Mouse (Mus musculus) embryonic facial prominence, embryonic 14.5 days (tissue): Measurements from ENCODE around the gene Stub1. TPM values are rescaled to one million over a fixed set of nuclear protein-coding genes. Genes with fewer than 3 reads are reported as not detected.
A peak's percentile ranks its signal among the peaks of the same experiment; 100 is the strongest.

ENCODE experiments used
- ATAC-seq: fragments of 200-750 bp; cut with Nextera tagmentation; 2 replicates; pipeline ENCODE4 v1.8.0; 2017; ENCODE audit warnings: low read depth, moderate number of reproducible peaks, moderate TSS enrichment
- DNase-seq: peaks from one replicate; pipeline ENCODE4 v3.0.0-alpha.2; 2015; ENCODE audit warnings: low spot score
- H3K27ac ChIP-seq: fragments of 300-500 bp; sonication (generic); replicated peaks from 2 replicates; pipeline ENCODE4 v1.5.1; 2014; ENCODE audit warnings: low read depth, mild to moderate bottlenecking, low read length, moderate library complexity
- H3K27me3 ChIP-seq: fragments of 300-500 bp; sonication (generic); replicated peaks from 2 replicates; pipeline ENCODE4 v1.6.1; 2014; ENCODE audit warnings: low read length; ENCODE audit not compliant: control insufficient read depth, insufficient read depth
- H3K36me3 ChIP-seq: fragments of 300-500 bp; sonication (generic); 2 replicates; pipeline ENCODE4 v1.6.1; 2014; ENCODE audit warnings: low read length, mixed read lengths; ENCODE audit not compliant: control insufficient read depth, insufficient read depth
- H3K4me1 ChIP-seq: fragments of 300-500 bp; sonication (generic); 2 replicates; pipeline ENCODE4 v1.6.1; 2014; ENCODE audit warnings: antibody characterized with exemption, low read length; ENCODE audit not compliant: control insufficient read depth, insufficient read depth
- H3K4me2 ChIP-seq: fragments of 300-500 bp; sonication (generic); 2 replicates; pipeline ENCODE4 v1.6.1; 2014; ENCODE audit warnings: low read depth, mild to moderate bottlenecking, low read length, moderate library complexity, mixed read lengths
- H3K4me3 ChIP-seq: fragments of 300-500 bp; sonication (generic); 2 replicates; pipeline ENCODE4 v1.5.1; 2014; ENCODE audit warnings: low read depth, mild to moderate bottlenecking, low read length
- H3K9ac ChIP-seq: fragments of 300-500 bp; sonication (generic); 2 replicates; pipeline ENCODE4 v1.6.1; 2014; ENCODE audit warnings: low read depth, mild to moderate bottlenecking, low read length, moderate library complexity, mixed read lengths
- H3K9me3 ChIP-seq: fragments of 300-500 bp; sonication (generic); 2 replicates; pipeline ENCODE4 v1.6.1; 2016; ENCODE audit warnings: low read length; ENCODE audit not compliant: control insufficient read depth
- WGBS: fragments of 180-500 bp; shearing (Covaris S2); extraction: QIAGEN DNeasy Blood & Tissue Kit; methylation state at CpG from one replicate; pipeline ENCODE4 v1.1.7; 2014; 5-methylcytosine and 5-hydroxymethylcytosine counted together
- polyA plus RNA-seq: library from polyadenylated mRNA; unstranded; fragments of >200 nt; fragmentation: Nextera tagmentation; extraction: Ambion mirVana; gene quantifications from 2 replicates; pipeline ENCODE4 v1.2.1, GENCODE M21; 2014

Stub1 gene
- polyA plus RNA-seq, 1 experiment from 2014 or later: 314 TPM

- H3K27me3 ChIP-seq: no peaks in the 10 kb centered on the region
- no peak overlapping the region for H3K27ac ChIP-seq
- no peak overlapping the region for H3K9ac ChIP-seq
- no peaks in the 10 kb centered on the region for H3K9me3 ChIP-seq
- no peak overlapping the region for H3K4me2 ChIP-seq
- DNase-seq: no peak
- WGBS: 92% methylated on average over 11 of the region's 11 CpGs
- peaks cover 14% of the 10 kb centered on the region for H3K4me1 ChIP-seq
- no peak for ATAC-seq
- no peak overlapping the region for H3K4me3 ChIP-seq
- H3K36me3 ChIP-seq: no peaks in the 10 kb centered on the region
These were observed 32.1 kb upstream of the Stub1 start for GRCm38 (mm10) chr17:25865288-25865687.

- no peaks in the 10 kb centered on the region for H3K27me3 ChIP-seq
- H3K9ac ChIP-seq: no peak overlapping the region
- H3K9me3 ChIP-seq: no peaks in the 10 kb centered on the region
- 93% methylated on average over 10 of the region's 14 CpGs for WGBS
- no peak overlapping the region for H3K4me2 ChIP-seq
- peaks cover 14% of the 10 kb centered on the region for H3K4me1 ChIP-seq
- H3K36me3 ChIP-seq: no peaks in the 10 kb centered on the region
- no peak for DNase-seq
- H3K4me3 ChIP-seq: no peak overlapping the region
- no peak for ATAC-seq
- no peak overlapping the region for H3K27ac ChIP-seq
These were observed 31.1 kb upstream of the Stub1 start for GRCm38 (mm10) chr17:25864311-25864710.

DNA sequence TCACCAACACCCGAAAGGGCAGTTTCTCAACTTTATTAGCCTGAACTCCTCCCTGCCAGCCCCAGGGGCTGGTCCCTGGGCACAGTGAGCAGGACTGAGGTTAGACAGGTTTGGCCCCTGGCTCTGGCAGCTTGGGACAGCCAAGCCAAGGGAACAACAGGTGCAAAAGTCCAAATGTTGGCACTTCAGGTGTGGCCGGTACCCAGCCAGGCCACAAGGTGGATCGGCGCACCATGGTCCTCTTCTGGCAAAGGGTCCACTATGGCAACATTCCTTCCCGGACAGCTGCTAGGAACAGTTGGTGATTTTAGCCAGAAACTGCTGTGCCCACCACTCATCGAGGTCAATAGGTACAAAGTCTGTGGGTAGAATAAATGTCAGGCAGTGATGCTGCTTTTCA lies 30.5 kb upstream of the Stub1 start:
- Histone ChIP-seq H3K4me3 (no peak overlapping the region), H3K9me3 (no peaks in the 10 kb centered on the region), H3K4me1 (peaks cover 14% of the 10 kb centered on the region), H3K36me3 (no peaks in the 10 kb centered on the region), H3K27me3 (no peaks in the 10 kb centered on the region), H3K4me2 (no peak overlapping the region), H3K9ac (no peak overlapping the region), H3K27ac (no peak overlapping the region)
- no peak for ATAC-seq
- DNase-seq: no peak
- WGBS: 80% methylated on average over 6 of the region's 6 CpGs

DNA sequence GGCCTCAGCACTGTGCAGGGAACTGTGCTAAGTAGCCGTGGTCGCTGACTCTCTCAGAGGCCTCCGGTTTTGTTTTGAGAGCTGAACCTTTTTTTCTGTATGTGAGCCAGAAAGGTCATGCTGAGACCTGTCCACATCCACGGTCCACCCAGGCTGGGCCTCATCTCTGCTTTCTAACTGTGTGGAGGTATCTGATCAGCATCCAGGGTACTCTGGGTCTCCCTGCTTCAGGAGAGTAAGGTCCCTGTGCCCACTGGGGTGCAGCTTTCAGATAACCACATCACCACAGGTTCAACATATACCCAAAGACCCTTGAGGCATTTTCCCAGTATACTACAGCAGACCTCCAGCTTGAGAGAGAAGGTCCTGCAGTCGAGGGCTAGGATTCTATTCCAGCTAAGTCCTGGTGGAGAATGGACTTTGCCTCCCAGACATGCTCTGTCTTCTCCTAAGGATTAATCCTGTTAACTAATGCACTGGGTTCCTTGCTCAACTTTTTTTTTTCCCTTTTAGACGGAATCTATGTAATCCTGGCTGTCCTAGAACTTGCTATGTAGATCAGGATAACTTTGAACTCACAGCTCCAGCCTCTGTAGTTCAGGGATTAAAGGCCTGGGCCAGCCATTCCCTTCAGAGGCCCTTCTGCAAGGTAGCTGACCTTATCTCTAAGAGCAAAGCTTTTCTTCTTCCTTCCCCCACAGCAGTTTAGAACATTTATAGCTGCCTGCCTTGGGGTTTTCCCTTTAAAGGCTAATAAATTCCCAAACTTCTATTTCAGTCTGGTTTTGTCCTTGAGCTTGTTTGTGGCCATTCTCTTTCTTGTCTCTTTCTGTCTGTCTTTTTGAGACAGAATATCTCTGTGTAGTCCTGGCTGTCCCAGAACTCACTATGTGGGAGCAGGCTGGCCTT lies 28.8 kb upstream of the Stub1 start:
- Histone ChIP-seq H3K9me3 (no peaks in the 10 kb centered on the region), H3K4me2 (peak overlapping the region; percentile 93)
- ATAC-seq: peak; percentile 26; the same call in 1 of the 2 replicates

GRCm38 (mm10) chr17:25860832-25861703 lies 27.9 kb upstream of the Stub1 start, which contains the start of gene Wdr90:
TSS of gene Wdr90 (minus strand) at chr17:25861501.
- no peaks in the 10 kb centered on the region for H3K27me3 ChIP-seq
- H3K4me2 ChIP-seq: peak within 1 kb of the TSS; percentile 93
- peak within 1 kb of the TSS; percentile 70 for H3K4me3 ChIP-seq
- H3K27ac ChIP-seq: peak within 1 kb of the TSS; percentile 90
- peak within 1 kb of the TSS; percentile 89 for H3K9ac ChIP-seq
- ATAC-seq (peak; percentile 97), DNase-seq (peak; percentile 97)
- WGBS: 4% methylated on average over 39 of the region's 65 CpGs
- H3K4me1 ChIP-seq: peaks cover 8% of the 10 kb centered on the region
- H3K9me3 ChIP-seq: no peaks in the 10 kb centered on the region
- no peaks in the 10 kb centered on the region for H3K36me3 ChIP-seq

More for the DNA sequence above, 28.8 kb upstream of the Stub1 start:
- Histone ChIP-seq H3K27me3 (no peaks in the 10 kb centered on the region), H3K4me1 (peaks cover 8% of the 10 kb centered on the region), H3K27ac (peak overlapping the region; percentile 90), H3K9ac (peak overlapping the region; percentile 89), H3K4me3 (peak overlapping the region; percentile 70), H3K36me3 (no peaks in the 10 kb centered on the region)
- no peak for DNase-seq
- WGBS: 6% methylated on average over 6 of the region's 6 CpGs

DNA sequence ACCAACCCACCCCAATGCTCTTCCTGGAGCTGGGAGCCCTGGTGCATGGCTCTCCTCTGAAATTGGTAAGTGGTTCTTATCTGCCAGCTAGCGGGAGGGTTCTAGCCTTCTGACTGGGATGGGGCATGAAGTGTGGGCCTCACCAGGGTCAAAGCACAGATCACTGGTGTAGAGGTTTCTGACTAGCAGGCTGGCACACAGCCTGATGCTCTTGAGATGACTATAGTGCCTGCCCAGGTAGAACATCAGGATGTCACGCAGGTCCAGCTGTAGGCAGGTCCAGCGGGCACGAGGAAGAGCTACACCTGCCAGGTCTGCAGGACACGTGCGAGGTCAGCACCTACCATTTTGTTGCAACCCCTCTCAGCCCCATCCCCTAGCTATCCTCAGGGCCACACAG lies 27.0 kb upstream of the Stub1 start:
- Histone ChIP-seq H3K4me3 (peak overlapping the region; percentile 70), H3K9me3 (no peaks in the 10 kb centered on the region), H3K9ac (peak overlapping the region; percentile 89), H3K4me2 (peak overlapping the region; percentile 93), H3K4me1 (peaks cover 8% of the 10 kb centered on the region), H3K36me3 (no peaks in the 10 kb centered on the region), H3K27me3 (no peaks in the 10 kb centered on the region), H3K27ac (no peak overlapping the region)
- DNase-seq (no peak), ATAC-seq (no peak)
- WGBS: 93% methylated on average over 6 of the region's 6 CpGs

GRCm38 (mm10) chr17:25844396-25844901 lies 11.2 kb upstream of the Stub1 start, which contains the start of gene Rhot2:
TSS of gene Rhot2 (minus strand) at chr17:25844851.
- Histone ChIP-seq H3K9ac (peak within 1 kb of the TSS; percentile 88), H3K27me3 (no peaks in the 10 kb centered on the region), H3K4me3 (peak within 1 kb of the TSS; percentile 89), H3K4me2 (peak within 1 kb of the TSS; percentile 88), H3K9me3 (no peaks in the 10 kb centered on the region), H3K4me1 (peaks cover 10% of the 10 kb centered on the region; the same call in 1 of the 2 replicates), H3K36me3 (peaks cover 48% of the 10 kb centered on the region), H3K27ac (peak within 1 kb of the TSS; percentile 80)
- peak; percentile 98 for ATAC-seq
- DNase-seq: peak; percentile 98
- under 1% methylated on average over 17 of the region's 21 CpGs for WGBS
